Mouse (Mus musculus) cortical plate, adult 2 months (tissue): ENCODE results near the gene Kcns3. TPM values are rescaled to one million over a fixed set of nuclear protein-coding genes. Genes with fewer than 3 reads are reported as not detected.

Source experiments
- H3K27ac ChIP-seq: fragments of 200-500 bp; 2 replicates; pipeline ENCODE4 v1.5.1; 2012; ENCODE audit warnings: low read length, control low read depth, inconsistent platforms; ENCODE audit not compliant: insufficient read depth
- H3K4me1 ChIP-seq: fragments of 200-500 bp; 2 replicates; pipeline ENCODE4 v1.6.1; 2011; ENCODE audit warnings: low read length; ENCODE audit not compliant: control insufficient read depth, insufficient read depth
- H3K4me3 ChIP-seq: fragments of 200-500 bp; 2 replicates; pipeline ENCODE4 v1.5.1; 2011; ENCODE audit warnings: mild to moderate bottlenecking, low read length, control low read depth; ENCODE audit not compliant: insufficient read depth
- CTCF ChIP-seq: fragments of 200-500 bp; IDR thresholded peaks from 2 replicates; pipeline ENCODE4 v1.5.1; 2011; ENCODE audit warnings: mild to moderate bottlenecking, control low read depth, low read length; ENCODE audit not compliant: insufficient read depth; ENCODE audit errors: extremely low read depth
- POLR2A ChIP-seq: fragments of 200-500 bp; IDR thresholded peaks from 2 replicates; pipeline ENCODE4 v1.6.1; 2011; ENCODE audit warnings: mild to moderate bottlenecking, low read length, control low read depth; ENCODE audit not compliant: insufficient read depth; ENCODE audit errors: extremely low read depth
- polyA plus RNA-seq: library from polyadenylated mRNA; depleted of rRNA; stranded (reverse); fragments of >200 nt; gene quantifications from 2 replicates; pipeline ENCODE4 v1.2.3, GENCODE M21; 2012; rRNA removed

Kcns3 gene
- polyA plus RNA-seq: 8.5 and 9.0 TPM in 2 replicates

GRCm38 (mm10) chr12:11151015-11151414, at the start of gene Kcns3:
Kcns3 (minus strand) TSS chr12:11151056.
- no peak within 1 kb of the TSS for H3K27ac ChIP-seq
- H3K4me1 ChIP-seq: no peaks in the 10 kb centered on the region
- TF ChIP-seq CTCF (no peak), POLR2A (no peak)
- peak within 1 kb of the TSS; percentile 34 for H3K4me3 ChIP-seq

GRCm38 (mm10) chr12:11198551-11198950, 47.7 kb upstream of the Kcns3 start:
- TF ChIP-seq POLR2A (no peak), CTCF (no peak)
- no peaks in the 10 kb centered on the region; the same call in 1 of the 2 replicates for H3K4me1 ChIP-seq
- H3K27ac ChIP-seq: no peak overlapping the region
- no peak overlapping the region for H3K4me3 ChIP-seq

- H3K4me3 ChIP-seq: no peak overlapping the region
- no peaks in the 10 kb centered on the region; the same call in 1 of the 2 replicates for H3K4me1 ChIP-seq
- TF ChIP-seq CTCF (no peak), POLR2A (no peak)
- no peak overlapping the region for H3K27ac ChIP-seq
Observed at GRCm38 (mm10) chr12:11198026-11198425, 47.2 kb upstream of the Kcns3 start.

GRCm38 (mm10) chr12:11196830-11197229, 46.0 kb upstream of the Kcns3 start:
- Histone ChIP-seq H3K4me1 (no peaks in the 10 kb centered on the region; the same call in 1 of the 2 replicates), H3K4me3 (no peak overlapping the region), H3K27ac (no peak overlapping the region)
- TF ChIP-seq CTCF: no peak
- TF ChIP-seq POLR2A: no peak

- Histone ChIP-seq H3K4me3 (no peak overlapping the region), H3K4me1 (no peaks in the 10 kb centered on the region; the same call in 1 of the 2 replicates), H3K27ac (no peak overlapping the region)
- TF ChIP-seq CTCF (peak; percentile 68), POLR2A (no peak)
Observed at GRCm38 (mm10) chr12:11196142-11196597, 45.3 kb upstream of the Kcns3 start.

- H3K27ac ChIP-seq: no peak overlapping the region
- no peak for TF ChIP-seq CTCF
- H3K4me1 ChIP-seq: no peaks in the 10 kb centered on the region; the same call in 1 of the 2 replicates
- H3K4me3 ChIP-seq: no peak overlapping the region
Observed at GRCm38 (mm10) chr12:11195031-11195430, 44.2 kb upstream of the Kcns3 start.

GRCm38 (mm10) chr12:11178486-11179154, 27.8 kb upstream of the Kcns3 start:
- Histone ChIP-seq H3K4me1 (no peaks in the 10 kb centered on the region), H3K4me3 (no peak overlapping the region), H3K27ac (no peak overlapping the region)
- TF ChIP-seq CTCF (peak; percentile 84), POLR2A (no peak)

GRCm38 (mm10) chr12:11177408-11178394, 26.8 kb upstream of the Kcns3 start:
- no peak overlapping the region for H3K4me3 ChIP-seq
- H3K27ac ChIP-seq: no peak overlapping the region
- TF ChIP-seq CTCF (no peak), POLR2A (no peak)

GRCm38 (mm10) chr12:11158670-11159069, 7.8 kb upstream of the Kcns3 start:
- H3K27ac ChIP-seq: no peak overlapping the region
- H3K4me3 ChIP-seq: no peak overlapping the region
- H3K4me1 ChIP-seq: no peaks in the 10 kb centered on the region
- no peak for TF ChIP-seq CTCF
- TF ChIP-seq POLR2A: no peak

More at GRCm38 (mm10) chr12:11177408-11178394, 26.8 kb upstream of the Kcns3 start:
- H3K4me1 ChIP-seq: no peaks in the 10 kb centered on the region

GRCm38 (mm10) chr12:11155123-11155522, 4.3 kb upstream of the Kcns3 start:
- no peak overlapping the region for H3K27ac ChIP-seq
- no peaks in the 10 kb centered on the region for H3K4me1 ChIP-seq
- TF ChIP-seq CTCF (no peak), POLR2A (no peak)
- H3K4me3 ChIP-seq: no peak overlapping the region
